ENCODE assay signal across 22 mouse cellular contexts in the genomic region with DNA sequence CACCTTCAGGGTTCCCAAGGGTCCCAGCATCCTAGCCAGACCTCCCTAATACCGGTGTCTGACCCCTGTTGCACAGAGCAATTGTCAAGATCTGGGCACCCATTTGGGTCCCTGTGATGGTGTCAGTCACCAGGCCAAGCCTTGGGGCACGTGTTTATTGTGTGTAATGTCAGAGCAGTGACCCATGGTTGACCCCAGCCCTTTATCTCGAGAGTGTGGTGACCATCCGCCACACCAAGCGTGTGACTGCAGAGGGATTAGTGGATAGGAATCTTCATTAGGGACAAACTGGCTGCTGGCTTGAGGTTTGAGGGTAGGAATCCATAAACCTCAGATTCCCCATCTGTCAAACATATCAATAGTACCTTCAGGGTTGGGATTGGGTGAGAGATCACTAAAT. TPM values are rescaled to one million over a fixed set of nuclear protein-coding genes. Genes with fewer than 3 reads are reported as not detected.
DNase-seq lines count a peak whose midpoint lies in the region; ATAC-seq lines count a peak whose summit lies in the region.
"Had no signal": no experiment of that assay in that cellular context is flagged by ENCODE, and none has a peak within 500 bp of the region (broad histone marks: within the 10 kb centered on the region; RNA-seq: fewer than 3 reads in every experiment).

No protein-coding gene starts in this region.

- no peak overlapping the region for H3K4me3 ChIP-seq in heart, embryonic 11.5 days (ENCODE audit: low read depth, low read length)
- no peak overlapping the region for H3K4me3 ChIP-seq in heart, embryonic 12.5 days
- H3K4me3 ChIP-seq in midbrain, embryonic 13.5 days (replicated peaks) = no peak overlapping the region
- H3K4me3 ChIP-seq in midbrain, embryonic 15.5 days = no peak overlapping the region
- H3K4me3 ChIP-seq in limb, embryonic 10.5 days = no peak overlapping the region
- H3K4me3 ChIP-seq: embryonic facial prominence, embryonic 15.5 days; erythroblast, embryonic 14.5 days; forebrain, embryonic 10.5 days; heart, adult 2 months had no signal

- H3K27ac ChIP-seq in heart, embryonic 11.5 days (ENCODE audit: low read depth, low read length) = no peak overlapping the region
- no peak overlapping the region for H3K27ac ChIP-seq in heart, embryonic 12.5 days (ENCODE audit: poor library complexity, severe bottlenecking)
- H3K27ac ChIP-seq in midbrain, embryonic 13.5 days = no peak overlapping the region
- no peak overlapping the region for H3K27ac ChIP-seq in midbrain, embryonic 15.5 days
- H3K27ac ChIP-seq in limb, embryonic 10.5 days = 0 out of 2 replicates have a peak overlapping the region, but pooled peaks have one; percentile 27
- H3K27ac ChIP-seq: embryonic facial prominence, embryonic 15.5 days; forebrain, embryonic 10.5 days had no signal

- ATAC-seq in heart, embryonic 11.5 days (replicated peaks; ENCODE audit: insufficient number of reproducible peaks, low FRiP score, low TSS enrichment) = no peak
- no peak for ATAC-seq in heart, embryonic 12.5 days (ENCODE audit: insufficient number of reproducible peaks, low FRiP score)
- ATAC-seq in midbrain, embryonic 13.5 days = no peak
- no peak for ATAC-seq in midbrain, embryonic 15.5 days (replicated peaks)
- ATAC-seq: forebrain, embryonic 14.5 days; hindbrain, embryonic 16.5 days; inflammation-experienced regulatory T-cells, adult 6 months had no signal

- 30% methylated on average over 5 of the region's 5 CpGs for WGBS in heart, embryonic 11.5 days (ENCODE audit: insufficient replicate concordance)
- WGBS in heart, embryonic 12.5 days = 28% methylated on average over 5 of the region's 5 CpGs
- WGBS in midbrain, embryonic 13.5 days = 5% methylated on average over 5 of the region's 5 CpGs
- 15% methylated on average over 5 of the region's 5 CpGs for WGBS in midbrain, embryonic 15.5 days
- 35% methylated on average over 5 of the region's 5 CpGs for whole genome bisulfite sequencing in limb, embryonic 10.5 days

- H3K4me2 ChIP-seq in heart, embryonic 11.5 days = no peak overlapping the region
- no peak overlapping the region for H3K4me2 ChIP-seq in heart, embryonic 12.5 days
- H3K4me2 ChIP-seq in midbrain, embryonic 13.5 days (replicated peaks) = 0 out of 2 replicates have a peak overlapping the region, but pooled peaks have one; percentile 6
- H3K4me2 ChIP-seq in midbrain, embryonic 15.5 days = no peak overlapping the region
- H3K4me2 ChIP-seq: embryonic facial prominence, embryonic 15.5 days had no signal

- H3K27me3 ChIP-seq in heart, embryonic 11.5 days (ENCODE audit: control insufficient read depth, insufficient read depth, low read length) = peaks cover 16% of the 10 kb centered on the region
- peaks cover 51% of the 10 kb centered on the region for H3K27me3 ChIP-seq in heart, embryonic 12.5 days (replicated peaks)
- H3K27me3 ChIP-seq in midbrain, embryonic 13.5 days = peaks cover 24% of the 10 kb centered on the region; the same call in 1 of the 2 replicates
- no peaks in the 10 kb centered on the region for H3K27me3 ChIP-seq in midbrain, embryonic 15.5 days (replicated peaks)
- peaks cover 49% of the 10 kb centered on the region for H3K27me3 ChIP-seq in limb, embryonic 10.5 days (ENCODE audit: low read depth, poor library complexity, severe bottlenecking)
- H3K27me3 ChIP-seq: CH12.LX had no signal

- peak overlapping the region; percentile 19; the same call in 1 of the 2 replicates for H3K9ac ChIP-seq in heart, embryonic 11.5 days (ENCODE audit: low read depth, low read length)
- no peak overlapping the region for H3K9ac ChIP-seq in heart, embryonic 12.5 days
- H3K9ac ChIP-seq in midbrain, embryonic 13.5 days (replicated peaks) = no peak overlapping the region
- H3K9ac ChIP-seq in midbrain, embryonic 15.5 days = no peak overlapping the region
- H3K9ac ChIP-seq: embryonic facial prominence, embryonic 15.5 days had no signal

- H3K36me3 ChIP-seq in heart, embryonic 11.5 days (ENCODE audit: control insufficient read depth, insufficient read depth, low read length) = no peaks in the 10 kb centered on the region
- H3K36me3 ChIP-seq in heart, embryonic 12.5 days = peaks cover 7% of the 10 kb centered on the region; the same call in 1 of the 2 replicates
- H3K36me3 ChIP-seq in midbrain, embryonic 13.5 days = 0 out of 2 replicates have a peak, but pooled peaks cover 8% of the 10 kb centered on the region
- H3K36me3 ChIP-seq in midbrain, embryonic 15.5 days (replicated peaks) = no peaks in the 10 kb centered on the region
- H3K36me3 ChIP-seq in limb, embryonic 10.5 days = no peaks in the 10 kb centered on the region
- H3K36me3 ChIP-seq: embryonic facial prominence, embryonic 15.5 days; forebrain, embryonic 10.5 days had no signal

- peaks cover 46% of the 10 kb centered on the region for H3K4me1 ChIP-seq in heart, embryonic 11.5 days (ENCODE audit: control insufficient read depth, insufficient read depth, low read length)
- peaks cover 65% of the 10 kb centered on the region for H3K4me1 ChIP-seq in heart, embryonic 12.5 days (replicated peaks)
- H3K4me1 ChIP-seq in midbrain, embryonic 13.5 days (replicated peaks) = peaks cover 94% of the 10 kb centered on the region
- peaks cover 81% of the 10 kb centered on the region for H3K4me1 ChIP-seq in midbrain, embryonic 15.5 days
- peaks cover 75% of the 10 kb centered on the region for H3K4me1 ChIP-seq in limb, embryonic 10.5 days

- no peaks in the 10 kb centered on the region for H3K9me3 ChIP-seq in heart, embryonic 11.5 days (replicated peaks; ENCODE audit: control insufficient read depth, low read length)
- no peaks in the 10 kb centered on the region for H3K9me3 ChIP-seq in heart, embryonic 12.5 days (replicated peaks)
- H3K9me3 ChIP-seq in midbrain, embryonic 13.5 days = no peaks in the 10 kb centered on the region
- no peaks in the 10 kb centered on the region for H3K9me3 ChIP-seq in midbrain, embryonic 15.5 days
- H3K9me3 ChIP-seq in limb, embryonic 10.5 days (replicated peaks) = no peaks in the 10 kb centered on the region
- H3K9me3 ChIP-seq: embryonic facial prominence, embryonic 15.5 days; forebrain, embryonic 10.5 days had no signal

- DNase-seq in kidney, postnatal 10 days = peak; percentile 6
- DNase-seq in kidney, postnatal 14 days = no peak
- DNase-seq in limb, embryonic 10.5 days (ENCODE audit: low spot score) = no peak
- DNase-seq: adrenal gland, adult 2 months; adrenal gland, postnatal 25 days; cerebellum, adult 18-20 months; heart, adult 2 months; heart, postnatal 10 days; heart, postnatal 4 days had no signal

RNA-seq across cellular contexts. Expression of gene Cbfa2t3, which starts 29.5 kb away (rescaled TPM):
- polyA plus RNA-seq in heart, embryonic 11.5 days (2014; fragmentation: Nextera tagmentation; extraction: Ambion mirVana) = 5.2 and 5.4 TPM in 2 replicates
- 6.2 TPM in 2 replicates for polyA plus RNA-seq in heart, embryonic 12.5 days (2016; fragmentation: Nextera tagmentation; extraction: Ambion mirVana)
- polyA plus RNA-seq in midbrain, embryonic 13.5 days (2015; fragmentation: Nextera tagmentation; extraction: Ambion mirVana) = 20.2 and 20.9 TPM in 2 replicates
- 20.2 and 21.4 TPM in 2 replicates for polyA plus RNA-seq in midbrain, embryonic 15.5 days (2015; fragmentation: Nextera tagmentation; extraction: Ambion mirVana)
- 2.0 and 2.8 TPM in 2 replicates for polyA plus RNA-seq in limb, embryonic 10.5 days (2016; fragmentation: Nextera tagmentation; extraction: Ambion mirVana)

RNA-seq across cellular contexts. Expression of gene Pabpn1l, which starts 46.8 kb away (rescaled TPM):
- polyA plus RNA-seq in heart, embryonic 11.5 days (2014; fragmentation: Nextera tagmentation; extraction: Ambion mirVana) = not detected in 2 replicates
- polyA plus RNA-seq in heart, embryonic 12.5 days (2016; fragmentation: Nextera tagmentation; extraction: Ambion mirVana) = not detected in 2 replicates
- not detected in 2 replicates for polyA plus RNA-seq in midbrain, embryonic 13.5 days (2015; fragmentation: Nextera tagmentation; extraction: Ambion mirVana)
- not detected in 2 replicates for polyA plus RNA-seq in midbrain, embryonic 15.5 days (2015; fragmentation: Nextera tagmentation; extraction: Ambion mirVana)
- not detected in 2 replicates for polyA plus RNA-seq in limb, embryonic 10.5 days (2016; fragmentation: Nextera tagmentation; extraction: Ambion mirVana)
- polyA plus RNA-seq: adrenal gland, adult 2 months; embryonic facial prominence, embryonic 11.5 days; erythroblast, embryonic 14.5 days; forebrain, embryonic 10.5 days; forebrain, embryonic 14.5 days; heart, embryonic 14.5 days; hindbrain, embryonic 16.5 days; inflammation-experienced regulatory T-cells, adult 6 months had no signal

RNA-seq across cellular contexts. Expression of gene Trappc2l, which starts 57.9 kb away (rescaled TPM):
- 49.8 and 60.0 TPM in 2 replicates for polyA plus RNA-seq in heart, embryonic 11.5 days (2014; fragmentation: Nextera tagmentation; extraction: Ambion mirVana)
- polyA plus RNA-seq in heart, embryonic 12.5 days (2016; fragmentation: Nextera tagmentation; extraction: Ambion mirVana) = 45.1 and 45.8 TPM in 2 replicates
- polyA plus RNA-seq in midbrain, embryonic 13.5 days (2015; fragmentation: Nextera tagmentation; extraction: Ambion mirVana) = 98.5 and 102 TPM in 2 replicates
- polyA plus RNA-seq in midbrain, embryonic 15.5 days (2015; fragmentation: Nextera tagmentation; extraction: Ambion mirVana) = 120 and 126 TPM in 2 replicates
- 49.4 and 51.5 TPM in 2 replicates for polyA plus RNA-seq in limb, embryonic 10.5 days (2016; fragmentation: Nextera tagmentation; extraction: Ambion mirVana)

RNA-seq across cellular contexts. Expression of gene Galns, which starts 58.1 kb away (rescaled TPM):
- polyA plus RNA-seq in heart, embryonic 11.5 days (2014; fragmentation: Nextera tagmentation; extraction: Ambion mirVana) = 11.4 and 12.3 TPM in 2 replicates
- 12.7 and 13.5 TPM in 2 replicates for polyA plus RNA-seq in heart, embryonic 12.5 days (2016; fragmentation: Nextera tagmentation; extraction: Ambion mirVana)
- polyA plus RNA-seq in midbrain, embryonic 13.5 days (2015; fragmentation: Nextera tagmentation; extraction: Ambion mirVana) = 3.9 and 4.7 TPM in 2 replicates
- 7.2 and 9.0 TPM in 2 replicates for polyA plus RNA-seq in midbrain, embryonic 15.5 days (2015; fragmentation: Nextera tagmentation; extraction: Ambion mirVana)
- 4.0 and 5.7 TPM in 2 replicates for polyA plus RNA-seq in limb, embryonic 10.5 days (2016; fragmentation: Nextera tagmentation; extraction: Ambion mirVana)
